Mouse (Mus musculus): ENCODE measurements around the gene Slc17a5. TPM values are rescaled to one million over a fixed set of nuclear protein-coding genes. Genes with fewer than 3 reads are reported as not detected.

Gene Slc17a5
- total RNA-seq, 2 experiments from 2014 or later, result 6.9 to 7.2 TPM

Other genes starting within 250 kb of the Slc17a5 start
- gene Gsta2, start 232.3 kb downstream of the Slc17a5 start, total RNA-seq (2021), result not detected
- not detected for gene Dppa5a, start 219.9 kb downstream of the Slc17a5 start, total RNA-seq (2021)
- not detected for gene Ooep, start 209.3 kb downstream of the Slc17a5 start, total RNA-seq (2021)
- not detected for gene Ddx43, start 192.3 kb downstream of the Slc17a5 start, total RNA-seq (2021)
- gene Cgas, start 144.8 kb downstream of the Slc17a5 start, total RNA-seq (2021), result 1 to 10 TPM; 1.7 to 2.0 TPM
- gene Mto1, start 139.8 kb downstream of the Slc17a5 start, total RNA-seq (2021), result 10 to 100 TPM; 20.3 to 20.4 TPM
- gene Gm17324, start 139.3 kb downstream of the Slc17a5 start, total RNA-seq (2021), result not detected
- gene Eef1a1, start 98.9 kb downstream of the Slc17a5 start, total RNA-seq (2021), result 1,000 to 10,000 TPM; 4,503 to 4,597 TPM
- 10 to 100 TPM; 12.5 to 13.7 TPM for gene Cd109, start 27.5 kb upstream of the Slc17a5 start, total RNA-seq (2021)

Measured in heart, postnatal 4 days (tissue).